Mouse (Mus musculus): ENCODE results near the gene Olfr371. TPM values are rescaled to one million over a fixed set of nuclear protein-coding genes. Genes with fewer than 3 reads are reported as not detected.

The Olfr371 gene
- not detected in 2 replicates for polyA plus RNA-seq (2015; fragmentation: Nextera tagmentation; extraction: Ambion mirVana)

- DNase-seq (ENCODE audit: low spot score): no peak
Measured at GRCm38 (mm10) chr8:85225688-85226087, at the start of gene Olfr371. Gene Olfr371 (plus strand): TSS chr8:85225988.

DNA sequence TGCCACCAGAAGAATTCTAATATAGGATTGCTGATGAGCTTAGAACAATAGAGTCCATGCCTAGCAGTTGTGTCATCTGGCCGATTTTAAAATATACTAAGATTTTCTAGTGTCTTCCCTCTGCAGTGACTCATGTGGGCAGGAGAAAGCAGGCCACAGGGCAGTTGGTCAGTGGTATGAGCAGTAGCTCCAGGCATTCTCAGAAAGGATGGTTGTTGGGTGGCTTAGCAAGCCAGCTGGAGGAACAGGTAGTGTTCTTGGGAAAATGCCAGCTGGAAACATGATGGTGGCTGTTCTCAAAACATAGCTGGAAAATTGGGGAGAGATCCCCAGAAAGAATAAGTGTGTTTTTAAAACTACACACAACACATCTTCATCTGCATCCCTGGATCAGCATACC, 33.4 kb upstream of the Olfr371 start:
- DNase-seq (ENCODE audit: low spot score): no peak

DNA sequence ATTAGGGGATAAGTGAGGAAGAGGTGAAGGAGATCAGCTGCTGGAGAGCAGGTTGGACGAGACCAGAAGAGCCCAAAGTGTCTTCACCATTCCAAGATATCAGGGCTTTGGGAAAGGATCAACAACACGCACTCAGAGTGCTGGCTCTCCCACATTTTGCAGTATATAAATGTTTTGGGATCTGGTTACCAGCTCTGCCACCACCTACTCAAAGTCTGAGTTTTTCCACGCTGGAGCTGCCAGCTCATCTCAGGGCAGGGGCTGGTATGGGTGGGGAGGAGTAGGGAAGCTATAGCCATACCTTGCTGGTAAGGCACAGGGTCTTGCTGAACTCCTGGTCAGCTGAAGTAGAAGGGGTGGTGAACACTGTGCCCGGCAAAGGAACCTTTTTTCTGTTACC, 5.6 kb upstream of the Olfr371 start:
- DNase-seq (ENCODE audit: low spot score): no peak

DNA sequence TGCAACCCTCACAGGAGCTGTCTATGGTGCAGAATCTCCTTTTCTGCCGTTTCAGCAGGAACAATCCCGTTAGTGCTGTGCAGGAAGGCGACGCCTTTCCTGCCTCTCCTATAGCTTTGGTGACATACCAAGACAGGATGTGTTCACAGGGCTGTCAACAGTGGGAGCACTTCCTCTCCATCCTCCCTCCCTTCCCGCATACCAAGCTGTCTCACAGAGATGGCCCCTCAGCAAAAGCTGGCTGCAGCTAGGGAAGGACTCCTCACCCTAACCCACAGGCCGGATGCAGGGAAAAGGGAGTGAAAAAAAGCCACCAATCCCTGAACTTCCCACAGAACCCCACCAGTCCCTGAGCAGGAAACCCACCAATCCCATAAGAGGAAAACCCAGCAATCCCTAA, 4.8 kb upstream of the Olfr371 start:
- DNase-seq (ENCODE audit: low spot score): no peak

DNA sequence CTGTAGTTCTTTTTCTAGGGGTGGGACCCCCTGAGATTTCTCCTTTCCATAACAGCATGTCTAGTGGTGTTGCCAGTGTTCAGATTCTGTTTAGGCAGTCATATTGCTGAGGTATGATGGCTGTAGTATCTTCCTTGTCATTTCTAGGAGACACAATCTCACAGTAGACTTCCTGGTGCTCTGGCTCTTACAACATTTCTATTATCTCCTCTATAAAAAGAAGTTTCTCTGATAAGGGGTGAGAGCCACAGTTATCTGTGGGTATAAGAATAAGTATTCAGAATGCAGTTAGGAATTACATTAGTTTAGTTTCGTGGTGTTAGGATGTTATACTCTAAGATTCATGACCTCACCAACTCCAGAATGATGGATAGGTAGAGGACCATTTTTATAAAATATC, 1.5 kb downstream of the Olfr371 start:
- DNase-seq (ENCODE audit: low spot score): no peak

Other genes starting within 250 kb of the Olfr371 start
- gene Junb, start 247.3 kb upstream of the Olfr371 start, polyA plus RNA-seq (2015; fragmentation: Nextera tagmentation; extraction: Ambion mirVana): 71.2 and 71.6 TPM in 2 replicates
- gene Hook2, start 235.4 kb upstream of the Olfr371 start, polyA plus RNA-seq (2015; fragmentation: Nextera tagmentation; extraction: Ambion mirVana): 14.9 and 16.0 TPM in 2 replicates
- gene Best2, start 211.5 kb upstream of the Olfr371 start, polyA plus RNA-seq (2015; fragmentation: Nextera tagmentation; extraction: Ambion mirVana): 0.12 TPM in 1 of 2 replicates, not detected in the other
- gene Asna1, start 200.7 kb upstream of the Olfr371 start, polyA plus RNA-seq (2015; fragmentation: Nextera tagmentation; extraction: Ambion mirVana): 90.7 and 95.8 TPM in 2 replicates
- gene Trir, start 199.2 kb upstream of the Olfr371 start, polyA plus RNA-seq (2015; fragmentation: Nextera tagmentation; extraction: Ambion mirVana): 172 and 191 TPM in 2 replicates
- 27.4 and 29.0 TPM in 2 replicates for gene Tnpo2, start 189.1 kb upstream of the Olfr371 start, polyA plus RNA-seq (2015; fragmentation: Nextera tagmentation; extraction: Ambion mirVana)
- 15.0 and 18.0 TPM in 2 replicates for gene Fbxw9, start 165.9 kb upstream of the Olfr371 start, polyA plus RNA-seq (2015; fragmentation: Nextera tagmentation; extraction: Ambion mirVana)
- not detected in 2 replicates for gene Gm5741, start 158.0 kb upstream of the Olfr371 start, polyA plus RNA-seq (2015; fragmentation: Nextera tagmentation; extraction: Ambion mirVana)
- gene Dhps, start 154.2 kb upstream of the Olfr371 start, polyA plus RNA-seq (2015; fragmentation: Nextera tagmentation; extraction: Ambion mirVana): 78.0 and 80.5 TPM in 2 replicates
- 142 and 149 TPM in 2 replicates for gene Wdr83os, start 145.2 kb upstream of the Olfr371 start, polyA plus RNA-seq (2015; fragmentation: Nextera tagmentation; extraction: Ambion mirVana)
- 53.4 and 54.2 TPM in 2 replicates for gene Wdr83, start 144.7 kb upstream of the Olfr371 start, polyA plus RNA-seq (2015; fragmentation: Nextera tagmentation; extraction: Ambion mirVana)
- gene Man2b1, start 142.7 kb upstream of the Olfr371 start, polyA plus RNA-seq (2015; fragmentation: Nextera tagmentation; extraction: Ambion mirVana): 64.0 and 68.4 TPM in 2 replicates
- 0.50 and 0.53 TPM in 2 replicates for gene Zfp791, start 102.9 kb upstream of the Olfr371 start, polyA plus RNA-seq (2015; fragmentation: Nextera tagmentation; extraction: Ambion mirVana)
- gene Cks1brt, start 74.1 kb upstream of the Olfr371 start, polyA plus RNA-seq (2015; fragmentation: Nextera tagmentation; extraction: Ambion mirVana): 0.05 TPM in 1 of 2 replicates, not detected in the other
- gene Orc6, start 73.6 kb downstream of the Olfr371 start, polyA plus RNA-seq (2015; fragmentation: Nextera tagmentation; extraction: Ambion mirVana): 108 and 112 TPM in 2 replicates
- gene Vps35, start 73.8 kb downstream of the Olfr371 start, polyA plus RNA-seq (2015; fragmentation: Nextera tagmentation; extraction: Ambion mirVana): 111 and 116 TPM in 2 replicates
- 0.20 and 0.44 TPM in 2 replicates for gene Mylk3, start 160.4 kb downstream of the Olfr371 start, polyA plus RNA-seq (2015; fragmentation: Nextera tagmentation; extraction: Ambion mirVana)
- 57.4 and 58.7 TPM in 2 replicates for gene 4921524J17Rik, start 206.8 kb downstream of the Olfr371 start, polyA plus RNA-seq (2015; fragmentation: Nextera tagmentation; extraction: Ambion mirVana)